Mouse (Mus musculus): ENCODE measurements around the gene Frem1. TPM values are rescaled to one million over a fixed set of nuclear protein-coding genes. Genes with fewer than 3 reads are reported as not detected.

Frem1 gene
- total RNA-seq, 2 experiments from 2014 or later = 1.7 to 2.4 TPM

DNA sequence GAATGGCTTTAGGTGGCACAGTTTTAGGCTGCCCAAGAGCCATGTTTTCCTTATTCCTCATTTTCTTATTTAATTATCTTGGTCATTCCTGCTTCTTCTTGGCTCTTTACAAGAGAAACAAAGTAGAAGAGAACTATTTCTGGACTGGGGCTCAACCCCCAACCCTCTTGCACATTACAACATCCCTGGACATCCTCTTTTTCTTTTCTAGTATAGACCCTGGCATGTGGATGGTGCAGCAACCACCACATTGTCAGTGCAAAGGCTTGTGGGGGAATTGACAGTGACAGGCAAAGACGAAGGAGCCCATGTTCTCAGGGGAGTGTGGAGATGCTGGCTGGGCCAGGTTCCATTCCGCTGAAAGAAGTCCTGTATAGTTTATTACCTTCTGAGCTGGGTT is 175.5 kb downstream of the Frem1 start:
- DNase-seq (ENCODE audit: low spot score in 2 of 2) = no peak

DNA sequence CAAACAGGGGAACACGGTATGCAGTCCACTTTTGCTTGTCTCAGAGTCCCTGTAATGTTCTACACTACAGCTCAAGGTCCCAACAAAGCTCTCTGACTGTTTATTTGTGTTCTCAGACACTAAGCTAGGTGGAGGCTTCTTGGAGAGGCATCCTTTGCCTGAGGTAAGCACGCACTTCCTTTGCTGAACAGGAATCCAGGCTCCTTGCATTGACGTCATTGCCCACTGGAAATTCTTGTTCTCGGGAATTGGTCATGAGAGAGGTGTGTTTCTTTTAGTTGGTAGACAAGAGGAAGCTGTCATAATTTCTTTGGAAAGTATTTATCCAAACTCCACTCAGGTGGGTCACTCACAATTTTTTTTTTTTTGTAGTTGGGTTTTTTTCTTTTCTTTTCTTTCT is 176.6 kb downstream of the Frem1 start:
- no peak for DNase-seq (ENCODE audit: low spot score in 2 of 2)

DNA sequence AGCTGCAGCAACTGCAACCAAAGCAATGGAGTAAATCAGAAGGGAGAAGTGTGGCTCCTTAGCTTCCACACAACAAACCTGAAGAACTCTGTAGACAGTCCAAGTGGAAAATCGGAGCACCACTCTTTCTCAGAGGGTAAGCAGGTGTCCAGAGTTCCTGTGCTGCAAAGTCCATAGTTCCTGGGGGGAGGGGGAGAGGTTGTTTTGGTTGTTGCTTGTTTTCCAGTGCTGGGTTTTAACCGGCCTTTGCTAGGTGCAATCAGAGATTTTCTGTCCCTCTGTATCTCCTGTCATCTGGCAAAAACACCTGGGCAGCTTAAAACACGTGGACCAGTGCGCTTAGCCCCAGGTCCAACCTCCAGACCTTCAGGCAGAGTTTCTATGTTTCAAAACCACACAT is 177.3 kb downstream of the Frem1 start:
- DNase-seq (ENCODE audit: low spot score in 2 of 2) = no peak

DNA sequence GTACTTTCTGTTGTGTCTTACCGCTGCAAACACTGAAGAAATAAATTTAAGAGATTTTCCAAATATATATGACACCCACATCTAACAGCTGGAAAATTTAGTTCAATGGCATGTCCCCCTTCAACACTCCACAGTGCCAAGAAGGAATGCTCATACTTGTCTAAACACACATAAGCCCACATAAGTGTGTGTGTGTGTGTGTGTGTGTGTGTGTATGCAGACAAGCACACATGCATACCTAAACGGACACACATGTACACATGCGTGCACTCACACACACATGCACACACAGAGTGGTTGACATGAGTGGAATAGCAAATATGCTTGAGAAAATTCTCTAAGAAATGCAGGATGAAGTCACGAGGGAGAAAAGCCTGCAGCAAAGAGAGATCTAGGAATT is 179.6 kb downstream of the Frem1 start:
- DNase-seq (ENCODE audit: low spot score in 2 of 2) = no peak

DNA sequence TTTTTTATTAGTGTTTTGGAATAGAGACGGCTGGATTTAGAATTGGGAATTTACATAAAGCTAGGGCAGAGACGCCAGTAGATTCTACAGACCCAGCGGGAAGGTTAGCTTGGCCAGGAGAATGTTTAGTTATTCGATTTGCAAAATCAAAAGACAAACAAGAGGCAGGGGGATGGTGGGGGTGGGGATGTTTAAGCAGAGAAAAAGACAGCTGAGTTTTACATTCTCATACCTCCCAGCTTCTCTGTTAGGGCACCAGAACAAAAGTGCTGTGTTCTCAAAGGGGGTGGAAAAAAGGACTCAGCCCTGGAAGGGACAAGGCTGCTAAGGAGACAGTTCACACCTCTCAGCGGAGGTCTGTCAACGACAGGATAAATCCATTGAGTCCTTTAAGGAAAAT is 180.0 kb downstream of the Frem1 start:
- no peak for DNase-seq (ENCODE audit: low spot score in 2 of 2)

DNA sequence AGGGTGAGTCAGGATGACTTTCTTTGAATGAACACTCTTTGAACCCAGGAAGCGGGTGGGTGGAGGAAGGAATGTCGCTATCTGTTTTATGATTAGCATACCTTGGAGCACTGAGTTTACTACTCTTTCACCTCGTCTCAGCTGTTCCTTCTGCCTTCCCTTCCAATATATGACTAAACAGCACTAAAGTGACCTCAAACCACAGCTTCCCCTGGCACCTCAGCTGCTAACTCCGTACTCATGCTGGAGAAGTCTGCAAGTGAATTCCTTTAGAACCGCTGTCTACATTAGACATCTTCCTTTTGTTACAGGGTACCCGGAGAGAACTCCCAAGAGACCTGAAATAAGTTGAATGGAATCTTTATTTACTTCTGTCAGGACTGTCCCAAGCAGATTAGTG is 181.2 kb downstream of the Frem1 start:
- no peak for DNase-seq (ENCODE audit: low spot score in 2 of 2)

DNA sequence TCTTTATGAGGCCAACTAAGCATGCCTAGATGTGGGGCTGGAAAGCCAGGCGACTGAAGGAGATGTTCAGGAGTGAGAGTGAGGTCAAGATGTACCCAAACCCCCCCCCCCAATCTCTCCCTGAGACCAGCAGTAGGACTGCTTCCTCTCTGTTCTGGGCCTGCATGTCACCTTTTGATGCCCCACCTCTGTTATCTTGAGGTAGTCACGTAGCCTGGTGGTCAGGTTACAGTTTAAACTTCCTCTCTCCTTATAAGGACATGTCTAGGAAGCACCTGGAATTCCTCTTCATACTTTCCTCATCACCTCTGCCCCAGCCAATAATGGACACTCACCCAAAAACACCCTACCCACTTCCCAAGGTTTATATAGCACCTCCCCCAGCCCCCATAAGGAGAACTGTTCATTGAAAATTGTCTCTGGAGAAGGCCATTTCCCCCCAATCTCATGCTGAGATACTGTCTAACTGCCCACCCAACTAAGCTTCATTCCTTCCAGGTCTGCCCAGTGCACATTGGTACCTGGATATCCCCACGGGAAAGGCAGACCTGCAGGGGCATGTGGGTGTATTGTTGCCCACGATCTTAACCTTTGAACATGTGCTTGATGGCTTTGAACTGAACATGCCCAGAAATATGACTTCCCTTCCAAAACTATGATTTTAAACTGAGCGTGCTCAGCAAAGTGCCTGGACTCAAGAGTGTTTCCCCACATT is 184.3 kb downstream of the Frem1 start:
- no peak for DNase-seq (ENCODE audit: low spot score in 2 of 2)

DNA sequence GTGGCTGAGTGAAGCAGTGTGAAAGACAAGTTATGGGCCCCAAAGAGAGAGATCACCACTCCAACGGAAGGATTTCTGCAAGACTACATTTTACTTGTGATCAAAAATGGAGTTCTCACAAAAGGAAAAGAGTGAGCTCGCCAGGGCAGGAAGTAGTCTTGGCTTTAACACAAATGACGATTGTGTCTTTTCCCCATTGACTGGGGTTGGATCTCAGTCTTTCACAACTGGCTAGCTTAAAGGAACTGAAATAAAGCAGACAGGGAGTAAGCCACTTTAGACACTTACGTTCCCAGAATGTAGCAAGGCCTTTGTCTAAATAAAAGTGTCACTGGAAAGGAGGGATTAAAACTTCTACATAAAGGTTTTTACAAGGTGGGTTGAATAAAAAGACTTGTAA is 185.0 kb downstream of the Frem1 start:
- no peak for DNase-seq (ENCODE audit: low spot score in 2 of 2)

DNA sequence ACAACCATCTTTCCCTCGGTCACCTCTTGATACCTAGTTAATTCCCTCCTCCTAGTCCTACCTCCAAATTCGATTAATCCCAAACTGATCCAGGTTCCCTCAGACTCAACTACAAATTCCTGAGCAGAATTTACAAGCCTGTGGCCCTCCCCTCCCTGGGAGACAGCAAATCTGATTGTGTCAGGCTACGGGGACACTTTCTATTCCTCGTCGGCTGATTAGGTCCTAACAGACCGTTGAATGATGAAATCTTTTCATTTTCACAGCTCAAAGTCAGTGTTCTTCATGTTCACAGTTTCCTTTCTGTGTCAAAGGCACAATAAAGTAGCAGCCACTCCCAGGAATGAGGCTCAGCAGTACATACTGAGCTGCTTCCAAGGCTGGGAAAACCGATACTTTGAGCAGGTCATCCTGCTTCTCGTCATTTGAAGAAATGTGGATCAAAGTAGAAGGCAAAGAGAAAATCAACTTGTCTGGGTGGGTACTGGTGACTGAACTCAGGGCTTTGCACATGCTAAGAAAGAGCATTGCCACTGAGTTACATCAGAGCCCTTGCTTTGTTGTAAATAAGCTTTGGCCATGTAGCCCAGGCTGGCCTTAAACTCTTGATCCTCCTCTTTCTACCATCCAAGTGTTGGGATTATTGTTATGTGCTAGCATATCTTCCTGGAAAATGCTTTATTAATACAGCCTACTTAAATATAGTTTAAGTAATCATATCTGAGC is 187.0 kb downstream of the Frem1 start:
- no peak for DNase-seq (ENCODE audit: low spot score in 2 of 2)

DNA sequence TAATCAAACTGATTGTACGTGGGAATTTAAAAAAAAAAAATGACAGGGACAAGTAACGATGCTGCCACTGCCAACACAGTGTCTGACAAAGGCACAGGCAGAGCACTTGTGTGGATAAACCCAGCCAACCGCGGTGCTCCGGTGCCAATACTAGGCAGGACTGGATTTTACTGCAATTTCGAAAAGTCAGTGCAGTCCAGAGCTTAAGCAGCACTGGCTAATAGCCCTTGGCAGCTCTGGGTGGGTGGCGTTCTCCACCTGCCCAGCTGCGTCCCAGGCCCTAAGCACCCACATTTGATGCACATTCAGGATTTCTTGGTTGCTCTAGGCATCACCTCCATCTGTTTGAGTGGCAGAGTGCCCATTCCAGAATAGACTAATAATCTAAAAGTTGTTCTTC is 188.8 kb downstream of the Frem1 start:
- no peak for DNase-seq (ENCODE audit: low spot score in 2 of 2)

DNA sequence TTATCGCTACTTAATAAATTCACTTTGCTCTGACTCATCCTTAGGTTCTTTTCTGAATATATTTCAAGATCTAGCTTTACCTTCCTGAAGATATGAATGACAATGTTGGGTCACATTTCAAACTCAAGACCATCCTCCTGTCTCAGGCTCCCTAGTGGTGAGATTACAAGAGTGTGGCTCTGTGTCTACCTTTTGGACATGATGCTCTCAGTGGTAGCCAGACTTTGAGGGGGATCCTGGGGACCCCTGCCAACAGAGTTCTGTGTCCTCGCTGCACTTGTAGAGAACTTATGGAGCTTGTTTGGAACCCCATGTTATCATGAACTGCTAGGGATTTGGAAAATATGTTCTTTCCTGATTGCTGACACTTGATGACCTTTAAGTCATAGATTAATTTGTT is 190.7 kb downstream of the Frem1 start:
- DNase-seq (ENCODE audit: low spot score in 2 of 2) = no peak

DNA sequence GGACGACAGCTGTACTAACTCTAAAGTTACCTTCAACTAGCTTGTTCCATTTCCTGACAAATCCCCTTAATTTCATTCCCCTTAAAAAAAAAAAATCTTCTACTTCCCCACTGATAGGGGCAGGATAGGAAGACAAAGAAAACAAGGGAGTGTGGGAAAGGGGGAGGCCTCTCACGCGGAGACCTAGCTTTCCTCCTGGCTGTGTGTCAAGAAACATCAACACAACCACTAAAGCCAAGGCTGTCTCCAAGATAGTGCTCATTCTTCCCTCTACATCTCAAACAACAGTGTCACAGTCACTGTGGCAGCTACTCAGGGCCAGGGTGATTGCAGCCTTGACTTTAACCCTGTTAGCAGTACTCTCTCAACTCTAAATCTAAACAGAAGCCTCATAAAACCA is 191.6 kb downstream of the Frem1 start:
- DNase-seq (ENCODE audit: low spot score in 2 of 2) = no peak

DNA sequence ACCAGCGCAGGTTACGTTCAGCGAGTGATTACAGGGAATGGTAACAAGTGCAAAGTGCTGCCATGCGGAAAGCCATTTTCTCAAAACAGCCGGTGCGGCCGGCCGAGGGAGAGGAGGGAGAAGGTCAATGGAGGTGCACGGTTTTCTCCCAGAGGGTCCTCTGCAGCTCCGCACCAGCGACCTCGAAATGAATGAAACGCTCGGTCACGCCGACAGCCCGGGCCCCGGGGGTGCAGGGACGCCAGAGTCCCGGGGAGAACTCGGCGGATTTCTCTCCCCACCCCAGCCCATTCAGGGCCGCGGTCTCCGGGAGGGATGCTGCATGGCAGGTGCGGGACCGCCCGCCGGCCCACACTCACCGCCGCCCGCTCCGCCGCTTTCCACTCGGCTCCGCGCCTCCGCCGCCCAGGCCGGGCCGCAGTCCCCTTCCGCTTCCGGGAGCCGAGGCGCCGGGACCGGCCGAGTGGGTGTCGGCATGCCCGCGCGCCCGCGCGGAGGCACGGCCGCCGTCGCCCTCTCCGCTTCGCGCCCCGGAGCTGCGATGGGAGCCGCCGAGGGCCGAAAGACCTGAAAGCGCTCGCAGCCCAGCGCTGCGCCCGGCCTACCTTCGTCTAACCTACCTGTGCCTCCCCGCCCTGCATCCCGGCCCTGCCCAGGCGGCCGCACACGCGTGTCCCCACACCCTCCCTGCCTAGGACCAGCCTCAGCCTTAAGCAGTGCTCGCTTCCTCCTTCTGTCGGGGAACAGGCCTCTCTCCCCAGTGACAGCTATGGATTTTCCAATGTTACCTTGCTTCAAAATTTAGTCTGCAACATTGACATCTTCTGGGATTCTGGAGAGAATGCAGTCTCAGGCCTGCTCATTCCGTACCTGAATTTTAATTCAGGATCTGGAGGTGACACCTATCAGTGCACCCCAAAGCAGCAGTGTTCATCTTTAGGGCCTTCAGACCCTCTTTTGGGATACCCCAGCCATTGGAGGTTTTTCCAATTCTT is 192.7 kb downstream of the Frem1 start, which contains the start of gene Zdhhc21:
Gene Zdhhc21, minus strand, starts transcription at position 828 of the 995 bp plus-strand sequence.
- peak; percentile 82 to 86 for DNase-seq (ENCODE audit: low spot score in 2 of 2)

DNA sequence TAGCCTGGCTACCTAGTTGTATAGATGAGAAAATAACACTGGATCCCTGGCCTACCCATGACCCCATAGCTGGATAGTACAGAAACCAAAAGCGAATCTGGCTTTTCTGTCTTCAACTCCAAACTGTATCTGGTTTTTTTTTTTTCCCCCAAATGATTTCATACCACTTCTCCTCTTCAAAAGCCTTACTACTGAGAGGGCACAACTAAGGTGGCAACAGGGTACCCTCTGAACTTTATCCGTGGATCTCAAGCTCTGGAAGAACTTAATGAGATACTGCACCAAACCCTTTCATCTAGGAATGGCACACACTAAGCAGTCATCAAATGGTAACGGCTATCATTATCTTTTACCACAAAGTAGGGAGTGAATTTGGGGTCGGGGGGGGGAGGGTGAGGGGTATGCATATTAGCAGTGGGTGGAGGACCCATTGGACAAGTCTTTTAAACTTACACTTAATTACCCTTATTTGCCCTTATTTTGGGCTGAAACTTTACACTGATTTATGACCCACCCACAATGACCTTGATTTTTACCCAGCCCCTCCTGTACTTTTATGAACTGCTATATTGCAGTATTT is 193.6 kb downstream of the Frem1 start:
- DNase-seq (ENCODE audit: low spot score in 2 of 2) = no peak

DNA sequence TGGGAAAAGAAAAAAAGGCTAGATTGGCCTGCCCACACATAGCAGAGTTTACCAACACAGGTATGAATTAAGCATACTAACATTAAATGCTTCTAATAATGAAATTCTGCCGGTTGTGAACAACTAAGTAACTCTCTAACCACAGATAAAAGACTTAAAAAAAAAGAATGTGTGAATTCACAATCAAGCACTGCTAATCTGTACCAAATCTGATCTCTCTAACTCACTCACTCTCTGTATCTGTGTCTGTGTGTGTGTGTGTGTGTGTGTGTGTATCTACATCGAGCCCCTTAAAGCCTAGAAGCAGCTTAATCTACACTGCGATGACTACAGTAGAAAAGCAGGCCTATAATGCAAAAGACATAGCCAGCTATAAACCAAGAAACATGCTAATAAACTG is 195.2 kb downstream of the Frem1 start:
- DNase-seq (ENCODE audit: low spot score in 2 of 2) = no peak

DNA sequence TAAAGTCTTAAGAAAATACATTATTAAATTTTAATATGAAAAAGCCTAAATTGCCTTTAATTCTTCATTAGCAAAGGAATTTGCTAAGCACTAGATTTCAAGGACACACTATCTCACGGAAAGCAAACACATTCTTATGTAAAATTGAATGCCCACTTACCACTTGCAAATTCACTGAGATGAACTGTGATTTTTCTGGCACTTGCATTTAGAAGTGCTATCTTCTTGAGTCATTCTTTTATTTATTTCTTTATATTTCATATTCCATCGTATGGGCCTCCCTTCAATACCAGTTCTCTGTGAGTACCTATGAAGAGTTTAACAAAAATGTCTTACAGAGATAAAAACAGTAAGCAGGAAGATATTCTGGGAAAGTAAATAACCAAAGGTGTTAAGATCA is 198.3 kb downstream of the Frem1 start:
- no peak for DNase-seq (ENCODE audit: low spot score in 2 of 2)

DNA sequence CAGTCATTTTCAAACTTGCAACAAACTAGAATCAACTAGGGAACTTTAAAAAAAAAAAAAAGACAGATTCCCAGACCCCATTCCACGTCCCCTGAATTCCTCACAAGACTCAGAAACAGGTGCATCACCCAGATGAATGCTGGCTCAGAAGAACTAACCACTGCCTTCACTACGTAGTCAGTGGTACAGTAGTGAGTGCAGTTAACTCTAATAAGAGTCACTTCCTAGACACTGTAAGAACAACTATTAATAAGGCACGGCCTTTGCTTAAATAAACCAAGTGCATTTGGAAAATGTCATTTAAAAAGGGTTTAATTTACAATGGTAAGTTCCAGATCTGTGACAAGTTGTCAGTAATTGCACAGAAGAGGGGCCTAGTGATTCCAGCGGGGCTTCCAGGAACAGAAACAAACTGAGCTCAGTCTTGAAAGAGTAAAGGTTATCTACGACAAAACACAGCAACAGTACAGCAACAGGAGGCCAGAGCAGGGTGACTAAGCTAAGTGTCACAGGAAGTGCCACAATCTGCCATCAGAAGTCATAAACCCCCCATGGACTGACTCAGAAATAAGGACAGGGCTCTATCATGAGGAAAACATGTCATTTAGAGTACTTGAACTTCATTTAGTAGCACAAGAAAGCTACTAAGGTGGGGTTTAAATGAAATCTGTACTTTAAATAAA is 203.4 kb downstream of the Frem1 start:
- DNase-seq (ENCODE audit: low spot score in 2 of 2) = no peak
